Mouse (Mus musculus): ENCODE measurements at regions not wholly inside any gene's neighbourhood (a gene's known extent, or its start where the extent isn't known, plus 50 kb on each side); places are given as distances from the start of the nearest gene placed in this dataset.
A peak's percentile ranks its signal among the peaks of the same experiment; 100 is the strongest.

GRCm38 (mm10) chr4:93225105-93225504 lies 110.2 kb downstream of the Tusc1 start:
- peak; percentile 3 for DNase-seq (ENCODE audit: low spot score)

GRCm38 (mm10) chr4:93220747-93221146 lies 114.6 kb downstream of the Tusc1 start:
- no peak for DNase-seq (ENCODE audit: low spot score)

GRCm38 (mm10) chr4:93208399-93208798 lies 126.9 kb downstream of the Tusc1 start:
- no peak for DNase-seq (ENCODE audit: low spot score)

GRCm38 (mm10) chr4:93199811-93200210 lies 135.5 kb downstream of the Tusc1 start:
- no peak for DNase-seq (ENCODE audit: low spot score)

GRCm38 (mm10) chr4:93184332-93184731 lies 151.0 kb downstream of the Tusc1 start:
- no peak for DNase-seq (ENCODE audit: low spot score)
